Mouse (Mus musculus): Measurements from ENCODE around the gene Lingo2. TPM values are rescaled to one million over a fixed set of nuclear protein-coding genes. Genes with fewer than 3 reads are reported as not detected.
"Not testable (repeated sequence)": the region's sequence is repeated elsewhere in the genome, so short reads cannot be mapped to it uniquely, and the experiment has no call there.

Lingo2 gene
- total and polyA plus RNA-seq, 2 experiments = not detected

DNA sequence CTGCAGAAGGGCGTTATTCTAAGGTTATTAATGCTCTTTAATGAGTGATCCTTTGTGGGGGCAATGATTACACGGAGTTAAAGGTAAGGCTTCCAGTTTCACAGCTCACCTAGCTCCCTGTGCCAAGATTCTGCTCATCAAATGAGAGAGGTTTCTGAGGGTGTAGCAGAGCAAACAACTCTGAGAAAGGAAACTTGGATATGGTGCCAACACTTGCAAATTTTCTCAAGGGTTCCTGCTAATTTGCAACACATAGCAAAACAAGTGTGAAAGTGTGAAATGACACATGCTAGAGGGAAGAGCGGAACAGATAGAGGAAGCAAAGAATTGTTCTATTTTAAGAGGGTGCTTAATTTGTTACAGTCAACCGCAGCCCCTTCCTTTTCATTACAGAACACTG, 767.9 kb downstream of the Lingo2 start:
- no peaks in the 10 kb centered on the region for H3K4me1 ChIP-seq (ENCODE audit: control insufficient read depth, insufficient read depth, low read length)
- 48% methylated on average over 4 of the region's 4 CpGs for WGBS
- H3K27ac ChIP-seq (replicated peaks; ENCODE audit: insufficient read depth, low read depth, low read length) = no peak overlapping the region
- H3K9ac ChIP-seq (ENCODE audit: low read depth, low read length) = no peak overlapping the region
- DNase-seq (ENCODE audit: extremely low read depth, low read depth, low spot score) = no peak
- H3K36me3 ChIP-seq (ENCODE audit: control insufficient read depth, insufficient read depth, low read length) = no peaks in the 10 kb centered on the region
- H3K27me3 ChIP-seq (ENCODE audit: control insufficient read depth, insufficient read depth, low read length) = no peaks in the 10 kb centered on the region
- no peaks in the 10 kb centered on the region for H3K79me2 ChIP-seq (ENCODE audit: control insufficient read depth, insufficient read depth, low read length)
- no peak overlapping the region for H3K4me3 ChIP-seq (ENCODE audit: insufficient read depth, low read depth, low read length)
- TF ChIP-seq POLR2A (IDR thresholded peaks at IDR 0.05; ENCODE audit: extremely low read depth, insufficient read depth, low read length) = no peak
- no peak for TF ChIP-seq CTCF (IDR thresholded peaks at IDR 0.05; ENCODE audit: low read depth, low read length)

DNA sequence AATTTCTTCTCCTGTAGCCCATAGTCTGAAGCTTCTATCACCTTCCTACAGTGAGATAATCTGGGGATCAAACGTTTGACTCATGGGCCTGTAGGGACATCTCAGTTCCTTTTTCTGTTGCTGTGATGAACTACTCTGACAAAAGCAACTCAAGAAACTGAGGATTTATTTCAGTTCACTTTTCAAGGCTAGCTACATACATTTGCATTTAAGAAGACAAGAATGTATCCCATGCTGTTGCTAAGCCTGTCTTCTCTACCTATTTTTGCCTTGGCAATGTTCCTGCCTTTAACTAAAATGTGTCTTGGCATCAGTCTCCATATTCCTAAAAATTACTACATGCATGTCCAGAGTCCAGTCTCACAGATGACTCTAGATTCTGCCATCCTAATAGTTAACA, 781.4 kb downstream of the Lingo2 start:
- DNase-seq (ENCODE audit: extremely low read depth, low read depth, low spot score) = no peak
- Histone ChIP-seq H3K4me1 (ENCODE audit: control insufficient read depth, insufficient read depth, low read length) (no peaks in the 10 kb centered on the region), H3K9ac (ENCODE audit: low read depth, low read length) (no peak overlapping the region), H3K79me2 (ENCODE audit: control insufficient read depth, insufficient read depth, low read length) (no peaks in the 10 kb centered on the region), H3K4me3 (ENCODE audit: insufficient read depth, low read depth, low read length) (no peak overlapping the region), H3K36me3 (ENCODE audit: control insufficient read depth, insufficient read depth, low read length) (no peaks in the 10 kb centered on the region), H3K27ac (replicated peaks; ENCODE audit: insufficient read depth, low read depth, low read length) (no peak overlapping the region), H3K27me3 (ENCODE audit: control insufficient read depth, insufficient read depth, low read length) (no peaks in the 10 kb centered on the region)
- TF ChIP-seq POLR2A (IDR thresholded peaks at IDR 0.05; ENCODE audit: extremely low read depth, insufficient read depth, low read length) (no peak), CTCF (IDR thresholded peaks at IDR 0.05; ENCODE audit: low read depth, low read length) (no peak)
- 21% methylated on average over 1 of the region's 1 CpGs for WGBS

DNA sequence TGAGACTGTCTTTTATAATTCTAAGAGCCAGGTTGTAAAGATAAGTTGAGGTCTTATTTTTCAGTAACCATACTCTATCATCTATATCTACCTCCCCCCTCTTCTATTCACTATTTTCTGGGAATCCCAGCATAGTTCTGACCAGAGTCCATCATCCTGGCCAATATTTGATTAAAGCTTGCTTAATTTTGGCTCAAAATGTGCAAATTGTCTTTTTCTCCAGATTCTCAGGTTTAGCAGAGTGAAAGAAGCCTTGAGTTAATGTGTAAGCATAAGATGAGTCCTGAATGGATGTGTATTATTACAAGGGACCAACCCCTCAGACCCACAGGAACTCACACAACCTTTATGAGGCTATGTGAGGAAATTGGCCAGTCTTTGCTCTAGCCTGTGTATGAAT, 820.2 kb downstream of the Lingo2 start:
- Histone ChIP-seq H3K27ac (replicated peaks; ENCODE audit: insufficient read depth, low read depth, low read length) (no peak overlapping the region), H3K9ac (ENCODE audit: low read depth, low read length) (no peak overlapping the region), H3K4me1 (ENCODE audit: control insufficient read depth, insufficient read depth, low read length) (peaks cover 6% of the 10 kb centered on the region; the same call in 1 of the 2 replicates), H3K4me3 (ENCODE audit: insufficient read depth, low read depth, low read length) (no peak overlapping the region), H3K79me2 (ENCODE audit: control insufficient read depth, insufficient read depth, low read length) (no peaks in the 10 kb centered on the region), H3K36me3 (ENCODE audit: control insufficient read depth, insufficient read depth, low read length) (no peaks in the 10 kb centered on the region), H3K27me3 (ENCODE audit: control insufficient read depth, insufficient read depth, low read length) (no peaks in the 10 kb centered on the region)
- no peak for TF ChIP-seq POLR2A (IDR thresholded peaks at IDR 0.05; ENCODE audit: extremely low read depth, insufficient read depth, low read length)
- no peak for TF ChIP-seq CTCF (IDR thresholded peaks at IDR 0.05; ENCODE audit: low read depth, low read length)
- DNase-seq (ENCODE audit: extremely low read depth, low read depth, low spot score) = peak; percentile 83

DNA sequence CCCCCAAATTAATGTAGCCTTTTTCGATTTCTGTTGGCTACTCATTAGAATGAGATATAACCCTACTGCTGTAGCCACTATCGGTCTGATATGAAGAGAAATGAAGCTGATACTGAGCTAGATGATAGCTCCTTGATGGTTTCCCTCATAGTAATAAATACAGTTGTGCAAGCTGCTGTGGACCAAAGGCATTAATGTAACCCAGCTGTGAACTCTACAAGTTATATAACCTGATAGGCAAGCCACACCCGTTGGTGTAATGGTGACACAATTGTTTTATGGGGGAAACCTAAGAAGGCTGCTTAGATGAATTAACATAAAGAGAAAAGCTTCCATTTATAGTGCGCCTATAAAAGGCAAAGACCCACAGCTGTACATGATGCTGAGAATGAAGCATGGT, 856.1 kb downstream of the Lingo2 start:
- Histone ChIP-seq H3K27me3 (ENCODE audit: control insufficient read depth, insufficient read depth, low read length) (no peaks in the 10 kb centered on the region), H3K36me3 (ENCODE audit: control insufficient read depth, insufficient read depth, low read length) (no peaks in the 10 kb centered on the region), H3K79me2 (ENCODE audit: control insufficient read depth, insufficient read depth, low read length) (no peaks in the 10 kb centered on the region; the same call in 1 of the 2 replicates), H3K4me1 (ENCODE audit: control insufficient read depth, insufficient read depth, low read length) (no peaks in the 10 kb centered on the region), H3K4me3 (ENCODE audit: insufficient read depth, low read depth, low read length) (no peak overlapping the region), H3K27ac (replicated peaks; ENCODE audit: insufficient read depth, low read depth, low read length) (no peak overlapping the region), H3K9ac (ENCODE audit: low read depth, low read length) (no peak overlapping the region)
- TF ChIP-seq CTCF (IDR thresholded peaks at IDR 0.05; ENCODE audit: low read depth, low read length) (no peak), POLR2A (IDR thresholded peaks at IDR 0.05; ENCODE audit: extremely low read depth, insufficient read depth, low read length) (no peak)
- no peak for DNase-seq (ENCODE audit: extremely low read depth, low read depth, low spot score)
- WGBS = 75% methylated on average over 4 of the region's 4 CpGs

DNA sequence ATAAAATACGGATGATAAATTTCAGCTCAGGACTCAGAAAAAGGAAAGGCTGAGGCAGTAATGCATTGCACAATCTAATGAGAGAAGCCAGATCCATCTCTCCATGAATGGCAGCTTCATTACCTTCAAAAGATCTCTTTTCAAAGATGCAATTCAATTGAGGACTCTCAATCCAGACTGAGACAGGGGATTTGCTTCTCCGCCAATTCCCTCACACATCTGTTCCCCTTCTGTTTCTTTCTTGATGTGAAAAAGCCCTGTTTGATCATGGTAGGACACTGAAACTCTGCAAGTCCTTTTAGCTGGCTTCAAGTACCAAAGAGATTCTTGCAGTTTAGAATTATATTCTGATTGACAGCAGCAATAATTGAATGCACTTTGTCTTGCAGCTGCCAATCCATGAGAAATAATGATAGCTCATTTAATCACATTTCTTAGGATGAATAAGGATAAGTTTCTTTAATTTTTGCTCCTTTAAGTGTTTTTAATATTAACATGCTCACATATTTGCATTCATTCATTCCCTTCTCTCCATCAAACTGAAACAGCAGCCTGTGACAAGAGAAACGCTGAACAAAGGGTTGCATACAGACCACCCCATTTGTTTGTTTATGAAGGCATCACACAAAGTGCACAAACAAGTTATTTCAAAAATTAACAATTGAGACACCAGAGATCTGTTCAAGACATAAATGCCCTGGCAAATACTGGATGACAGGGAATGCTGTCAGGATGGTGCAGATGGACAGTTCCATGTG, 870.3 kb downstream of the Lingo2 start:
- no peaks in the 10 kb centered on the region for H3K4me1 ChIP-seq (ENCODE audit: control insufficient read depth, insufficient read depth, low read length)
- no peak overlapping the region for H3K4me3 ChIP-seq (ENCODE audit: insufficient read depth, low read depth, low read length)
- no peaks in the 10 kb centered on the region for H3K79me2 ChIP-seq (ENCODE audit: control insufficient read depth, insufficient read depth, low read length)
- no peak for TF ChIP-seq CTCF (IDR thresholded peaks at IDR 0.05; ENCODE audit: low read depth, low read length)
- no peak for TF ChIP-seq POLR2A (IDR thresholded peaks at IDR 0.05; ENCODE audit: extremely low read depth, insufficient read depth, low read length)
- H3K27me3 ChIP-seq (ENCODE audit: control insufficient read depth, insufficient read depth, low read length) = no peaks in the 10 kb centered on the region
- WGBS = 77% methylated on average over 3 of the region's 3 CpGs
- H3K9ac ChIP-seq (ENCODE audit: low read depth, low read length) = no peak overlapping the region
- DNase-seq (ENCODE audit: extremely low read depth, low read depth, low spot score) = no peak
- no peak overlapping the region for H3K27ac ChIP-seq (replicated peaks; ENCODE audit: insufficient read depth, low read depth, low read length)
- H3K36me3 ChIP-seq (ENCODE audit: control insufficient read depth, insufficient read depth, low read length) = no peaks in the 10 kb centered on the region

DNA sequence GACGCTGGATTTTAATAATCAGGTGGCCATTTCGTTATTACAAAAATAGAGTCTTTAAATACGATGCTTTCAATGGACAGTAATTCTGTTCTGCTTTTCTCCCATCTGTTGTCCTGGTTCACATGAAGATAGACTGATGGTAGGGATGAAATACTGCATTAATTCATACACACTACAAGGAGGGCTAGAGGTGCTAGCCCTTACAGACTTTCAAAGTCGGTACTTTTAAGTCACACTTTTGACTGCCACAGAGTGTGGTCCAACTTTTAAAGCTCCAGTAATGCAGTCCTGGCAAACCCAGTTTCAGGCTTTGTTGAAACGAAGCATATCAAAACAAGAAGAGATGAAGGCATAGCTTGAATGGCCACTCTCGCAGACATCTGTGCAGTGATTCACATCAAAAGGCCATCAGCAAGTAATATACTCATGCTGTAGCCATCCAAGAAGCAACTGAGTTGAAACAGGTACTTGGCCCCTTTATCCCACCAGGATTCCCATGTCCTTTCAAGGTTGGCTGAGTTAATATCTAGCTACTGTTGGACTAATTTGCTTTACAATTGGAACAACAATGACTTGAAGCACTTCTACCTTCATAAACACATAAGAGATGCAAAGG, 872.5 kb downstream of the Lingo2 start:
- TF ChIP-seq POLR2A (IDR thresholded peaks at IDR 0.05; ENCODE audit: extremely low read depth, insufficient read depth, low read length) (no peak), CTCF (IDR thresholded peaks at IDR 0.05; ENCODE audit: low read depth, low read length) (no peak)
- Histone ChIP-seq H3K4me3 (ENCODE audit: insufficient read depth, low read depth, low read length) (no peak overlapping the region), H3K27ac (replicated peaks; ENCODE audit: insufficient read depth, low read depth, low read length) (no peak overlapping the region), H3K27me3 (ENCODE audit: control insufficient read depth, insufficient read depth, low read length) (no peaks in the 10 kb centered on the region), H3K79me2 (ENCODE audit: control insufficient read depth, insufficient read depth, low read length) (no peaks in the 10 kb centered on the region), H3K36me3 (ENCODE audit: control insufficient read depth, insufficient read depth, low read length) (no peaks in the 10 kb centered on the region), H3K4me1 (ENCODE audit: control insufficient read depth, insufficient read depth, low read length) (no peaks in the 10 kb centered on the region), H3K9ac (ENCODE audit: low read depth, low read length) (no peak overlapping the region)
- no peak for DNase-seq (ENCODE audit: extremely low read depth, low read depth, low spot score)
- 84% methylated on average over 6 of the region's 6 CpGs for WGBS

DNA sequence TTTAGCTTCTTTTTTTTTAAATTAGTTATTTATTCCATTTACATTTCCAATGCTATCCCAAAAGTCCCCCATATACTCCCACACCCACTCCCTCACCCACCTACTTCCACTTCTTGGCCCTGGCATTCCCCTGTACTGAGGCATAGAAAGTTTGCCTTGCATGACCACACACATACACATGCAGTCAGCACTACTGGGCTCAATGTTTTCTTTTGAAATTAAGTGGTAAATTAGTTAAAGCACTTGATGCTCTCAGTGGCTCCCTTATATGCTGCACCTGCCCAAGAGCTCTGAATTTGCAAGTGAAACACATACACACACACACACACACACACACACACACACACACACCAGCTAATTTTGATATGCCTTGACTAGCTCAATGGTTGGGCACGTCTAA, 886.8 kb downstream of the Lingo2 start:
- H3K4me1 ChIP-seq (ENCODE audit: control insufficient read depth, insufficient read depth, low read length); H3K27ac ChIP-seq (replicated peaks; ENCODE audit: insufficient read depth, low read depth, low read length); H3K36me3 ChIP-seq (ENCODE audit: control insufficient read depth, insufficient read depth, low read length); H3K79me2 ChIP-seq (ENCODE audit: control insufficient read depth, insufficient read depth, low read length); H3K9ac ChIP-seq (ENCODE audit: low read depth, low read length); H3K4me3 ChIP-seq (ENCODE audit: insufficient read depth, low read depth, low read length); H3K27me3 ChIP-seq (ENCODE audit: control insufficient read depth, insufficient read depth, low read length); DNase-seq (ENCODE audit: extremely low read depth, low read depth, low spot score): not testable (repeated sequence)
- WGBS = 45% methylated on average over 1 of the region's 1 CpGs

Data from liver, adult 2 months (tissue).